Mouse (Mus musculus): ENCODE measurements around the gene Gm2a. TPM values are rescaled to one million over a fixed set of nuclear protein-coding genes. Genes with fewer than 3 reads are reported as not detected.
"Not testable (repeated sequence)": the region's sequence is repeated elsewhere in the genome, so short reads cannot be mapped to it uniquely, and the experiment has no call there.

The Gm2a gene
- polyA plus RNA-seq, 1 experiment from 2014 or later, result 31.4 TPM

- ATAC-seq (ENCODE audit: low FRiP score, low read depth), result peak; percentile 61
- peak within 1 kb of the TSS; percentile 90 for H3K4me2 ChIP-seq
- no peaks in the 10 kb centered on the region for H3K9me3 ChIP-seq
- peaks cover 17% of the 10 kb centered on the region for H3K4me1 ChIP-seq (replicated peaks)
- peak within 1 kb of the TSS; percentile 40 for H3K9ac ChIP-seq
- under 1% methylated on average over 49 of the region's 50 CpGs for WGBS
- 0 out of 2 replicates have a peak, but pooled peaks cover 8% of the 10 kb centered on the region for H3K27me3 ChIP-seq
- H3K36me3 ChIP-seq, result no peaks in the 10 kb centered on the region
- peak within 1 kb of the TSS; percentile 44 for H3K4me3 ChIP-seq
- no peak within 1 kb of the TSS for H3K27ac ChIP-seq (replicated peaks)
These were observed 20.3 kb upstream of the Gm2a start, which contains the start of gene Ccdc69 for GRCm38 (mm10) chr11:55077331-55078231. Ccdc69 (minus strand) TSS chr11:55078131.

- peak overlapping the region; percentile 44 for H3K4me3 ChIP-seq
- ATAC-seq (ENCODE audit: low FRiP score, low read depth), result no peak
- peak overlapping the region; percentile 90 for H3K4me2 ChIP-seq
- H3K4me1 ChIP-seq (replicated peaks), result peaks cover 17% of the 10 kb centered on the region
- 51% methylated on average over 3 of the region's 3 CpGs for WGBS
- H3K9ac ChIP-seq, result no peak overlapping the region
- no peak overlapping the region for H3K27ac ChIP-seq (replicated peaks)
- H3K27me3 ChIP-seq, result 0 out of 2 replicates have a peak, but pooled peaks cover 8% of the 10 kb centered on the region
- H3K9me3 ChIP-seq, result no peaks in the 10 kb centered on the region
- H3K36me3 ChIP-seq, result no peaks in the 10 kb centered on the region
These were observed 19.4 kb upstream of the Gm2a start for GRCm38 (mm10) chr11:55078502-55078901.

- H3K27ac ChIP-seq (replicated peaks), result no peak overlapping the region
- 0 out of 2 replicates have a peak, but pooled peaks cover 8% of the 10 kb centered on the region for H3K27me3 ChIP-seq
- peaks cover 17% of the 10 kb centered on the region for H3K4me1 ChIP-seq (replicated peaks)
- no peak for ATAC-seq (ENCODE audit: low FRiP score, low read depth)
- H3K9ac ChIP-seq, result no peak overlapping the region
- H3K4me3 ChIP-seq, result no peak overlapping the region
- 61% methylated on average over 4 of the region's 4 CpGs for WGBS
- no peaks in the 10 kb centered on the region for H3K36me3 ChIP-seq
- H3K9me3 ChIP-seq, result no peaks in the 10 kb centered on the region
- H3K4me2 ChIP-seq, result no peak overlapping the region
These were observed 18.7 kb upstream of the Gm2a start for GRCm38 (mm10) chr11:55079180-55079579.

GRCm38 (mm10) chr11:55081206-55081605, 16.7 kb upstream of the Gm2a start:
- H3K4me1 ChIP-seq (replicated peaks), result peaks cover 17% of the 10 kb centered on the region
- no peaks in the 10 kb centered on the region for H3K9me3 ChIP-seq
- ATAC-seq (ENCODE audit: low FRiP score, low read depth), result no peak
- no peaks in the 10 kb centered on the region for H3K36me3 ChIP-seq
- H3K4me2 ChIP-seq, result no peak overlapping the region
- WGBS, result 95% methylated on average over 9 of the region's 9 CpGs
- H3K27me3 ChIP-seq, result 0 out of 2 replicates have a peak, but pooled peaks cover 8% of the 10 kb centered on the region
- no peak overlapping the region for H3K4me3 ChIP-seq
- H3K9ac ChIP-seq, result no peak overlapping the region
- no peak overlapping the region for H3K27ac ChIP-seq (replicated peaks)

- no peak overlapping the region for H3K27ac ChIP-seq (replicated peaks)
- no peaks in the 10 kb centered on the region for H3K27me3 ChIP-seq
- no peaks in the 10 kb centered on the region for H3K36me3 ChIP-seq
- no peak overlapping the region for H3K4me3 ChIP-seq
- 75% methylated on average over 4 of the region's 4 CpGs for WGBS
- H3K9me3 ChIP-seq, result no peaks in the 10 kb centered on the region
- H3K4me2 ChIP-seq, result no peak overlapping the region
- no peak for ATAC-seq (ENCODE audit: low FRiP score, low read depth)
- H3K4me1 ChIP-seq (replicated peaks), result no peaks in the 10 kb centered on the region
- H3K9ac ChIP-seq, result no peak overlapping the region
These were observed 13.3 kb upstream of the Gm2a start for GRCm38 (mm10) chr11:55084629-55085028.

- Histone ChIP-seq H3K27me3 (no peaks in the 10 kb centered on the region), H3K27ac (replicated peaks) (no peak overlapping the region), H3K4me1 (replicated peaks) (no peaks in the 10 kb centered on the region), H3K4me2 (no peak overlapping the region), H3K36me3 (no peaks in the 10 kb centered on the region), H3K9me3 (no peaks in the 10 kb centered on the region), H3K4me3 (no peak overlapping the region), H3K9ac (no peak overlapping the region)
- no peak for ATAC-seq (ENCODE audit: low FRiP score, low read depth)
- WGBS, result 61% methylated on average over 5 of the region's 5 CpGs
These were observed 12.5 kb upstream of the Gm2a start for GRCm38 (mm10) chr11:55085396-55085795.

- 5% methylated on average over 10 of the region's 10 CpGs for WGBS
- H3K4me1 ChIP-seq (replicated peaks), result no peaks in the 10 kb centered on the region
- H3K4me2 ChIP-seq, result no peak overlapping the region
- H3K27me3 ChIP-seq, result no peaks in the 10 kb centered on the region
- H3K27ac ChIP-seq (replicated peaks), result no peak overlapping the region
- H3K9ac ChIP-seq, result no peak overlapping the region
- H3K4me3 ChIP-seq, result no peak overlapping the region
- ATAC-seq (ENCODE audit: low FRiP score, low read depth), result 0 out of 2 replicates have a peak, but pooled peaks have one; percentile 71
- no peaks in the 10 kb centered on the region for H3K36me3 ChIP-seq
- H3K9me3 ChIP-seq, result no peaks in the 10 kb centered on the region
These were observed 10.9 kb upstream of the Gm2a start for GRCm38 (mm10) chr11:55087006-55087405.

GRCm38 (mm10) chr11:55089892-55090291, 8.0 kb upstream of the Gm2a start:
- H3K36me3 ChIP-seq, result no peaks in the 10 kb centered on the region
- WGBS, result 78% methylated on average over 2 of the region's 2 CpGs
- no peak overlapping the region for H3K27ac ChIP-seq (replicated peaks)
- no peaks in the 10 kb centered on the region for H3K9me3 ChIP-seq
- no peak overlapping the region for H3K4me3 ChIP-seq
- H3K4me2 ChIP-seq, result no peak overlapping the region
- no peaks in the 10 kb centered on the region for H3K4me1 ChIP-seq (replicated peaks)
- H3K9ac ChIP-seq, result no peak overlapping the region
- H3K27me3 ChIP-seq, result no peaks in the 10 kb centered on the region
- no peak for ATAC-seq (ENCODE audit: low FRiP score, low read depth)

GRCm38 (mm10) chr11:55093096-55093495, 4.8 kb upstream of the Gm2a start:
- Histone ChIP-seq H3K27me3 (no peaks in the 10 kb centered on the region), H3K4me3 (no peak overlapping the region), H3K27ac (replicated peaks) (no peak overlapping the region), H3K9me3 (no peaks in the 10 kb centered on the region), H3K4me2 (no peak overlapping the region), H3K36me3 (no peaks in the 10 kb centered on the region), H3K9ac (no peak overlapping the region), H3K4me1 (replicated peaks) (peaks cover 6% of the 10 kb centered on the region)
- 89% methylated on average over 7 of the region's 7 CpGs for WGBS
- no peak for ATAC-seq (ENCODE audit: low FRiP score, low read depth)

- H3K4me1 ChIP-seq (replicated peaks), result peaks cover 26% of the 10 kb centered on the region
- WGBS, result 89% methylated on average over 4 of the region's 4 CpGs
These were observed 1.6 kb upstream of the Gm2a start for GRCm38 (mm10) chr11:55096296-55096695.

GRCm38 (mm10) chr11:55096731-55097462, 1.0 kb upstream of the Gm2a start:
- no peak for ATAC-seq (ENCODE audit: low FRiP score, low read depth)
- H3K9me3 ChIP-seq, result no peaks in the 10 kb centered on the region
- H3K9ac ChIP-seq, result no peak overlapping the region

More at GRCm38 (mm10) chr11:55096296-55096695, 1.6 kb upstream of the Gm2a start:
- H3K9me3 ChIP-seq; H3K27ac ChIP-seq (replicated peaks); H3K9ac ChIP-seq; H3K4me2 ChIP-seq; H3K36me3 ChIP-seq; ATAC-seq (ENCODE audit: low FRiP score, low read depth); H3K27me3 ChIP-seq; H3K4me3 ChIP-seq: not testable (repeated sequence)

More at GRCm38 (mm10) chr11:55096731-55097462, 1.0 kb upstream of the Gm2a start:
- Histone ChIP-seq H3K36me3 (no peaks in the 10 kb centered on the region), H3K27me3 (no peaks in the 10 kb centered on the region), H3K4me1 (replicated peaks) (peaks cover 26% of the 10 kb centered on the region), H3K4me2 (peak overlapping the region; percentile 86), H3K4me3 (peak overlapping the region; percentile 77), H3K27ac (replicated peaks) (no peak overlapping the region)
- WGBS, result 35% methylated on average over 11 of the region's 11 CpGs
